Mouse (Mus musculus) fibroblast of lung, adult 2 months (primary cell): ENCODE data around the gene Zbtb16.

Experiments
- DNase-seq: peaks from one replicate; pipeline ENCODE4 v3.0.0-alpha.2; 2011; ENCODE audit warnings: low read depth

Zbtb16 gene

DNA sequence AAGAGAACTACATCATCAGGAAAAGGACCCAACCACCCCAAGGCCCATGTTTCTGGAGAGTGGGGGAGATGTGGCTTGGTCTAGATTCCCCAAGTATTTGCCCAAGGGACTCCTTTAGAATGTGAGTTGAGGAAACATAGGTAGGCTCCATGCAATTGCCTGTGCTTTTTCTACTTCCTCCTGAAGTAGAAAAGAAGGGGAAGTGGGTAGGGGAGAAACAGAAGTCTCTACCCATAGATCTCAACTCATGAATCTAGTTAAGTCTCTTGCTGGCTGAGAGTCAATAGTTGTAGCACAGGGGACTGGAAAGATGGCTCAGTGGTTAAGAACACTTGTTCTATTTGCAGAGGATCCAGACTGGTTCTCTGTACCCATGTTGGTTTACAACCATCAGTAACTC is 164.2 kb downstream of the Zbtb16 start:
- no peak for DNase-seq

DNA sequence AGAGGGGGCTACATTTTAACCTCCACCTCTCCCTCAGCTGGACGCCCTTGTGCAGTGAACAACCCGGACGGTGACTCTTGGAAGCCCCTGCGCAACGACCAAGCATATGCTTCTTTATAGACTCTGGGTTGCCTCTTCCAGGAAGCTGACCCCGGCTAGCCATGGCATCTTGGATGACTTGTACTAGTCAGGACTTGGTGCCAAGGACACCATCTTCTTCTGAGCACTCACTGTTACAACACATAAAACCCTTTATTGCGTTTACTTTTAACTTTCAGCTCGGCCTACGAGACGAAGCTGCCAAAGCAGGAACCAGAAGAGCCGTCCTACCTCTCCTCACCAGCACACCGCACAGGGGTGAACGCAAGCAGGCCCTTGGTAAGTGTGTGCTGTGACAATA is 165.9 kb downstream of the Zbtb16 start:
- DNase-seq = no peak

DNA sequence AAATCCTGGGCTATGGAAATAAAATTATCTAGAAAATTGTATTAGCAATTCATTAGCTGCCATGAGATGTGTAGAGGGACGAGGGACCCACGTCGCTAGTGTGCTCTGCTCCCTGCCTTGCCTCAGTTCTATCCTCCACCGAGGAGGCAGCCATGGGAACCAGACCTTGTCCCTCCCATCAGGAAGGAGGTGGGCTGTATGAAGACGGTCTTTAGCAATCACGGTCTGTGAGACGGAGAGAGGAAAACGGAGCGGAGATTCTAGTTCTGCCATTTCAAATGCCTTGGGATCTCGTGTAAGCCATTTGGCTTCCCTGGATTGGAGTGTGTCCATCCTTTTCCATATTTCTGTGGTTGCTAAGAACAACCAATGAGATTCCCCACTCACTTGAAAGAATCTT is 166.3 kb downstream of the Zbtb16 start:
- no peak for DNase-seq

DNA sequence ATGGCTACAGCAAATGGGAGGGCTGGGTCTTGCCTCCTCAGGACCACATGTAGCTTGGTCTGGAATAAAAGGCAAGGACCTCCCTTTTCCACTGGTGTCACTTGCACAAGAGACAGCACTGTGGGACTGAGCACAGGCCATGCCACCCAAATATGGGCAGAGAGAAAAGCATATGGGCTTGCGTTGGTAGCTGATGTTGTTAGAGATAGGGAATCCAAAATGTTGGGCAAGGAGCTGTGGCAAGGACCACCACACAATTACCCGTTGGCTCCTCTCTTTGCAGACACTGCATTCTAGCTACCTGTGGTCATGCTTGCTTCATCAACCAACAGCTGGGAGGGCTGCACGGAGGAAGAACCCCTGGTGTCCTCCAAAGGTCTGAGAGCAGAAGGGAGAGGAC is 169.3 kb downstream of the Zbtb16 start:
- DNase-seq = no peak

DNA sequence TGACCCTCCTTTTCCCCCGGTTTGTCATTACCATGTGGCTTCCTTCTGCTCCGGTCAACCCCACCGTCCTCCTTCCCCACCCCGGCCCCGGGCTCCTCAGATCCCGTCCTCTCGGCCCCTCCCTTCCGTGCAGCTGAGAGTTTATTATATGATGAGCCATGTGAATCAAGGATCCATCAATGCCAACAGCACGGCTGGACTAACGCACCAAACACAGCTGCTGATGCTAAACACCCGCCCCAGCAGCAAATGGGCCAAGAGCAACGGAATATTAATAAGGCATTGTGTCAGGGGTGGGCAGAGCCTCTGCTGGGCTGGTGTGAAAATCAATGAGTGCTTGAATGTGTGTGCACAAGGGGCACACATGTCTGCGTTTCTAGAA is 173.0 kb downstream of the Zbtb16 start:
- DNase-seq = no peak

GRCm38 (mm10) chr9:48662361-48663051 is 173.5 kb downstream of the Zbtb16 start:
- no peak for DNase-seq

GRCm38 (mm10) chr9:48661225-48662023 is 174.6 kb downstream of the Zbtb16 start:
- no peak for DNase-seq

- DNase-seq = no peak
Observed at GRCm38 (mm10) chr9:48655525-48656169, 180.4 kb downstream of the Zbtb16 start.

GRCm38 (mm10) chr9:48654730-48655129 is 181.3 kb downstream of the Zbtb16 start:
- no peak for DNase-seq

GRCm38 (mm10) chr9:48653399-48654070 is 182.5 kb downstream of the Zbtb16 start:
- no peak for DNase-seq

GRCm38 (mm10) chr9:48652026-48652425 is 184.0 kb downstream of the Zbtb16 start:
- DNase-seq = no peak

- DNase-seq = no peak
Observed at GRCm38 (mm10) chr9:48650846-48651245, 185.2 kb downstream of the Zbtb16 start.

DNA sequence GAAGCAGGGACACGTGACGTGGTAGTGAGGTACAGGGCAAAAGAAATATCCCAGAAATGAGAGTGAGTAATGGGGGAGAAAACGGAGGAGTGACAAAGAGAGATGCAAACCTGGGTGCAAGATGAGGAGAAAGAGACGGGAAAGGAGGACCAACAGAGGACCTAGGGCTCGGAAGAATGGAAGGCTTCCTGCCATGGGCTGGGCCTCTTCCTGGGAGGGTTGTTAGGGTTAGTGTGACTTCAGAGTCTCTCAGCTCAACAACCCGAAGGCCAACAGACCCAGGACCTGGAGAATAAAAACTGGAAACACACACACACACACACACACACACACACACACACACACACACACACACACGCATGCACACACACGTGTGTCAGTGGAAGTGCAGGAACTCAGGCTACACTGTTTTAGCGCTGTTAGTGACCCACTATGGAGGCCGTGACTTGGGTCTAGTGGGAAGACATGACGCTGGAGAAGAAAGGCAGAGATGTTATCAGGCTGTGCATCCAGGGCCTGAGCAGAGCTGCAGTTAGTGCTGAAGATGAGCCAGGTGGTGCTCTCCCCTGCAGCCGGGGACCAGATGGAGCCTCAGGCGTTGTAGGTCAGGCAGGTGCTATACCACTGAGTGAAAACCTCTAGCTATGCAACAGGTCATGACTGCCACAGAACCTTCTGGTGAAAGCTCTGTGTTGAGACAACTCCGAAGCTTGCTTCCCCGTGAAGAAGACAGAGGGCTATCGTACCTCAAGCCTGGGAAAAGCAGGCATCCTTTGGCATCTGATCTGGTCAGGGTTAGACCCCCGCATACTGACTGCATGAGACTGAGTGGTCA is 186.0 kb downstream of the Zbtb16 start:
- DNase-seq = no peak

- no peak for DNase-seq
Observed at GRCm38 (mm10) chr9:48649098-48649766, 186.8 kb downstream of the Zbtb16 start.

GRCm38 (mm10) chr9:48648285-48649097 is 187.5 kb downstream of the Zbtb16 start:
- no peak for DNase-seq

DNA sequence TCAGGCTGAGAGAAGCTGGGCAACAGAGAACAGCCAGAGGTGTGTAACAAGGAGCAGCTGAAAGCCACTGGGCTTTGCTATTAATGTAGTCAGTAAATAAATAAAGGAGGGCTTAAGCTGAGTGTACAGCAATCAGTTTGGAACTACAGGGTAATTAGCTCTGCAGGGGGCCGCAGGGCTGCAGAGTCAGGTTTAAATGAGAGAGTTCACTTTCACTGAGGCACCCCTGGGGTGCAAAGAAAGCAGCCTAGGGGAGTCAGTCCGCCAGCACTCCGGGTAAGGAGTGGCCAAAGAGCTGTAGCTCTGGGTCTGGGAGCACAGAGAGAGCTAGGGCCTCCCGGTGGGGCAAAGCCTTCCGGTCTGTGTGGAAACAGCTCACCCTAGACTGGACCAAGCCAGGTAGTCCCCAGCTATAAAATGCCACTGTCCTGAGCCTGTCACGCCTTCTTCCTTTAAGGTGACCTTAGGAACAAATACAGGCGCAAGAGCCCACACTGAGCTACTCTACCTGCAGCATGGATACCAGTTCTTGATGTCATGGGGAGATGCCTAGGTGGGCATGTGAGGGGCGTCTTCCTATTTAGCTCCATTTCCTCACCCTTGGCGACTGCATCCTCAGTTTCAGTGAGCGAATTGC is 188.3 kb downstream of the Zbtb16 start:
- DNase-seq = no peak

GRCm38 (mm10) chr9:48646781-48647647 is 189.0 kb downstream of the Zbtb16 start:
- no peak for DNase-seq

- peak; percentile 28 for DNase-seq
Observed at GRCm38 (mm10) chr9:48646251-48646650, 189.8 kb downstream of the Zbtb16 start.
